Mouse (Mus musculus) midbrain, embryonic 14.5 days (tissue): ENCODE results near the gene Rpl37. TPM values are rescaled to one million over a fixed set of nuclear protein-coding genes. Genes with fewer than 3 reads are reported as not detected.

Experiments used
- ATAC-seq: fragments of 200-750 bp; cut with Nextera tagmentation; 2 replicates; pipeline ENCODE4 v1.8.0; 2017; ENCODE audit warnings: moderate number of reproducible peaks, moderate library complexity; ENCODE audit not compliant: low FRiP score, low TSS enrichment
- DNase-seq: peaks from one replicate; pipeline ENCODE4 v3.0.0-alpha.2; 2015
- H3K27ac ChIP-seq: fragments of 300-500 bp; sonication (generic); replicated peaks from 2 replicates; pipeline ENCODE4 v1.5.1; 2014; ENCODE audit warnings: mild to moderate bottlenecking, low read depth, low read length, moderate library complexity
- H3K27me3 ChIP-seq: fragments of 300-500 bp; sonication (generic); 2 replicates; pipeline ENCODE4 v1.6.1; 2014; ENCODE audit warnings: low read length, control low read depth, mixed read lengths; ENCODE audit not compliant: control insufficient read depth, insufficient read depth
- H3K36me3 ChIP-seq: fragments of 300-500 bp; sonication (generic); 2 replicates; pipeline ENCODE4 v1.6.1; 2014; ENCODE audit warnings: low read length, control low read depth; ENCODE audit not compliant: control insufficient read depth, insufficient read depth
- H3K4me1 ChIP-seq: fragments of 300-500 bp; sonication (generic); 2 replicates; pipeline ENCODE4 v1.6.1; 2014; ENCODE audit warnings: mild to moderate bottlenecking, antibody characterized with exemption, low read length, control low read depth; ENCODE audit not compliant: control insufficient read depth, insufficient read depth
- H3K4me2 ChIP-seq: fragments of 300-500 bp; sonication (generic); 2 replicates; pipeline ENCODE4 v1.6.1; 2014; ENCODE audit warnings: mild to moderate bottlenecking, low read length, moderate library complexity
- H3K4me3 ChIP-seq: fragments of 300-500 bp; sonication (generic); replicated peaks from 2 replicates; pipeline ENCODE4 v1.5.1; 2014; ENCODE audit warnings: low read depth, low read length
- H3K9ac ChIP-seq: fragments of 300-500 bp; sonication (generic); replicated peaks from 2 replicates; pipeline ENCODE4 v1.6.1; 2014; ENCODE audit warnings: mild to moderate bottlenecking, low read length, moderate library complexity
- H3K9me3 ChIP-seq: fragments of 300-500 bp; sonication (generic); 2 replicates; pipeline ENCODE4 v1.6.1; 2016; ENCODE audit warnings: low read length, control low read depth, mixed read lengths; ENCODE audit not compliant: control insufficient read depth
- WGBS: fragments of 180-500 bp; shearing (Covaris S2); extraction: QIAGEN DNeasy Blood & Tissue Kit; methylation state at CpG from one replicate; pipeline ENCODE4 v1.1.7; 2014; 5-methylcytosine and 5-hydroxymethylcytosine counted together
- polyA plus RNA-seq: library from polyadenylated mRNA; unstranded; fragments of >200 nt; fragmentation: Nextera tagmentation; extraction: Ambion mirVana; gene quantifications from 2 replicates; pipeline ENCODE4 v1.2.1, GENCODE M21; 2014

Gene Rpl37
- polyA plus RNA-seq, 1 experiment from 2014 or later = 446 TPM

DNA sequence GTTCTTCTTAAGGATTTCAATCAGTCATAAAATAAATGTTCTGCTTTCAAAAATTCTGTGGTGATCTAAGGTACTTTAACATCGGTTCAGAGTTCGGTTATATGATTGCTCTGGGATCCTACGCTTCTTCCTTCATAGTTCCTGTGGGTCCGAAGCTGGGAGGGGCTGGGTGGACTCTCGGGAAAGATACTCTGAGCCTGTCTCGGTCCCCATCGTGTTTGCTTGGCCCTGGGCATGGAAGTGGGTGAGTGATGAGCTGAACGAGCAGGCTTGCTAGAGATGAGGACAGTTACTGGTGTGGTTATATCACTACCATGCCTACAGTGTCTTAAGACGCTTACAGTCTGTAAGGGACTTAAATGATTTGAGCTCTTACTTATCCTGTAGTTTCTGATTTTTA, 2.2 kb downstream of the Rpl37 start:
- 94% methylated on average over 9 of the region's 9 CpGs for WGBS
- Histone ChIP-seq H3K4me2 (no peak overlapping the region), H3K27me3 (no peaks in the 10 kb centered on the region), H3K9ac (no peak overlapping the region), H3K4me1 (peaks cover 19% of the 10 kb centered on the region), H3K36me3 (peaks cover 57% of the 10 kb centered on the region), H3K27ac (no peak overlapping the region), H3K4me3 (no peak overlapping the region), H3K9me3 (no peaks in the 10 kb centered on the region)
- no peak for DNase-seq
- ATAC-seq = no peak

DNA sequence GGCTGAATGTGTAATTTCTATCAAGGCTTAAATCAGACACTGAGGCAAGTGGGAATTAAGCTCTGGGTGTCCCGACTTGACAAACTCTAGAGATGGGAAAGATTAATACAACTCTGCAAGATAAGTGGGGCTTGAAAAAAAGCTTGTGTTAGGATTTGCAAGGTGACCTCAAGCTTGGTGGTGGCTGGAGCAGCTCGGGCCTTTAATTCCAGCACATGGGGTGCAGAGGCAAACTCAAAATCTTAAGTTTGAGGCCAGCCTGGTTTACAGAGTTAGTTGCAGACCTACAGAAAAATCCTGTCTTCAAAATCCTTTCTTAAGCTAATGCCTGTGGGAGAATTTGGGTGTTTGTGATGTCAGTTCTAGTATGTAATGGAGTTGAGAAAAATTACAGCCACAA, 2.7 kb downstream of the Rpl37 start:
- Histone ChIP-seq H3K36me3 (peaks cover 59% of the 10 kb centered on the region), H3K4me2 (no peak overlapping the region), H3K4me1 (peaks cover 19% of the 10 kb centered on the region), H3K9ac (no peak overlapping the region), H3K4me3 (no peak overlapping the region), H3K9me3 (no peaks in the 10 kb centered on the region), H3K27ac (no peak overlapping the region), H3K27me3 (no peaks in the 10 kb centered on the region)
- WGBS = 96% methylated on average over 2 of the region's 2 CpGs
- no peak for DNase-seq
- ATAC-seq = no peak

DNA sequence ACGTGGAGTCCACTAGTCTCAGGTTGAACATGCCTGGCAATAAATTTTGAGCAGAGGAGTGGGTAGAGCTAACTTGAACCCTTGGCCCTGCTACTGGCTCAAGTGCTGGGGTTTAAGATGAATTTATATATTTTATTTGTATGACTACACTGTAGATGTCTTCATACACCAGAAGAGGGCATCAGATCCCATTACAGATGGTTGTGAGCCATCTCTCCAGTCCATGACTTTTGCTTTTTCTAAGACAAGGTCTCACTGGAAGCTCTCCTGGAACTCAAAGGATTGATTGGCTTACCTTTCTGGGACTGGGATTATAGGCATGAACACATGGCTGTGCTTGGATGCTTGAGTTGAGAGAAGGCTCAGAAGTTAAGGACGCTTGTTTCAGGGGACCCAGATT, 3.3 kb downstream of the Rpl37 start:
- WGBS = 90% methylated on average over 2 of the region's 2 CpGs
- DNase-seq (no peak), ATAC-seq (no peak)
- H3K4me1 ChIP-seq = peaks cover 18% of the 10 kb centered on the region
- peaks cover 64% of the 10 kb centered on the region for H3K36me3 ChIP-seq
- H3K9me3 ChIP-seq = no peaks in the 10 kb centered on the region
- H3K9ac ChIP-seq = no peak overlapping the region
- no peaks in the 10 kb centered on the region for H3K27me3 ChIP-seq
- no peak overlapping the region for H3K27ac ChIP-seq
- no peak overlapping the region for H3K4me2 ChIP-seq
- H3K4me3 ChIP-seq = no peak overlapping the region

- Histone ChIP-seq H3K36me3 (peaks cover 67% of the 10 kb centered on the region), H3K27me3 (no peaks in the 10 kb centered on the region), H3K27ac (no peak overlapping the region), H3K4me1 (peaks cover 9% of the 10 kb centered on the region), H3K4me2 (no peak overlapping the region), H3K9ac (no peak overlapping the region), H3K9me3 (no peaks in the 10 kb centered on the region), H3K4me3 (no peak overlapping the region)
- no peak for DNase-seq
- no peak for ATAC-seq
- WGBS = 86% methylated on average over 12 of the region's 12 CpGs
These were observed 5.3 kb downstream of the Rpl37 start for GRCm38 (mm10) chr15:5121535-5122313.

- no peak overlapping the region for H3K4me2 ChIP-seq
- WGBS = 77% methylated on average over 4 of the region's 4 CpGs
- no peaks in the 10 kb centered on the region for H3K9me3 ChIP-seq
- DNase-seq (no peak), ATAC-seq (no peak)
- H3K4me1 ChIP-seq = no peaks in the 10 kb centered on the region
- no peaks in the 10 kb centered on the region for H3K27me3 ChIP-seq
- no peak overlapping the region for H3K9ac ChIP-seq
- H3K4me3 ChIP-seq = no peak overlapping the region
- H3K36me3 ChIP-seq = peaks cover 28% of the 10 kb centered on the region
- H3K27ac ChIP-seq = no peak overlapping the region
These were observed 10.0 kb downstream of the Rpl37 start for GRCm38 (mm10) chr15:5126456-5126855.

GRCm38 (mm10) chr15:5127487-5127886, 11.0 kb downstream of the Rpl37 start:
- no peak overlapping the region for H3K4me2 ChIP-seq
- DNase-seq = no peak
- no peak overlapping the region for H3K27ac ChIP-seq
- peaks cover 18% of the 10 kb centered on the region for H3K36me3 ChIP-seq
- 88% methylated on average over 2 of the region's 2 CpGs for WGBS
- H3K4me1 ChIP-seq = no peaks in the 10 kb centered on the region
- H3K27me3 ChIP-seq = no peaks in the 10 kb centered on the region
- no peak overlapping the region for H3K9ac ChIP-seq
- H3K9me3 ChIP-seq = no peaks in the 10 kb centered on the region
- no peak for ATAC-seq
- H3K4me3 ChIP-seq = no peak overlapping the region

DNA sequence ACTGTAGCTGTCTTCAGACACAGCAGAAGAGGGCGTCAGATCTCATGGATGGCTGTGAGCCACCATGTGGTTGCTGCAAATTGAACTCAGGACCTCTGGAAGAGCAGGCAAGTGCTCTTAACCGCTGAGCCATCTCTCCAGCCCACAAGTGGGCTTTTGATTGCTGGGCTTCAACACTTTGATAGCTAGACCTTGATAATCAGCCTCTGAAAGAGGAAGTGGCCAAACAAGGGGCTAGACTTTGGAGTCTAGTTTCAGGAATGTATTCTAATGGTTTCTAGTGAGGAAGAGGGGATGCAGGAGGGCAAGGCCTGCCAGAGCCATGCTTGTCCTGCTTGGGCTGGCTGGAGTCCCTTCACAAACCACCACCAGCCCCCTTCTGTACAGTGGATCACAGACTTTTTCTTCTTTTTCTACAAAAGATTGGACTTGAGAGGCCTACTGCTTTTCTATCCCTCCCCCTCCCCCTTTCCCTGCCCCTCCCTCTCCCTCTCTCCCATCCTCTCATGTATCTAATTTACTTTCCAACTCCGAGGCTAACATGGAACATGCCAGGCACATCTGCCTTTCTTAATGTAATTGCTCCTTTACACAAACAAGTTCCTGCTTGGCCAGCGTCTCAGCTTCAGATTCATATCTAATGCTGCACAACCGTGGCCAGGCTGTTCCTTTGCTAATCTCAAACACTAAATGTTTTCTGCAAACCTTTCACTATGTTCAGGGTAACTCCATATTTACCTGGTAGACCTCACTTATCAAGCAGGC, 11.9 kb downstream of the Rpl37 start:
- no peaks in the 10 kb centered on the region for H3K27me3 ChIP-seq
- peaks cover 10% of the 10 kb centered on the region for H3K36me3 ChIP-seq
- no peak overlapping the region for H3K4me3 ChIP-seq
- H3K9me3 ChIP-seq = no peaks in the 10 kb centered on the region
- no peaks in the 10 kb centered on the region for H3K4me1 ChIP-seq
- H3K9ac ChIP-seq = no peak overlapping the region
- no peak overlapping the region for H3K4me2 ChIP-seq
- no peak overlapping the region for H3K27ac ChIP-seq
- WGBS = 84% methylated on average over 5 of the region's 5 CpGs
- DNase-seq (no peak), ATAC-seq (no peak)

- no peak for ATAC-seq
- H3K36me3 ChIP-seq = peaks cover 8% of the 10 kb centered on the region
- H3K27ac ChIP-seq = no peak overlapping the region
- H3K4me2 ChIP-seq = no peak overlapping the region
- H3K4me1 ChIP-seq = no peaks in the 10 kb centered on the region
- no peaks in the 10 kb centered on the region for H3K9me3 ChIP-seq
- no peak for DNase-seq
- no peaks in the 10 kb centered on the region for H3K27me3 ChIP-seq
- WGBS = 93% methylated on average over 12 of the region's 12 CpGs
- H3K4me3 ChIP-seq = no peak overlapping the region
- no peak overlapping the region for H3K9ac ChIP-seq
These were observed 12.8 kb downstream of the Rpl37 start for GRCm38 (mm10) chr15:5129111-5129805.
